Mouse (Mus musculus) gastrocnemius, postnatal 10 days (tissue): ENCODE measurements around the gene Cpa5. TPM values are rescaled to one million over a fixed set of nuclear protein-coding genes. Genes with fewer than 3 reads are reported as not detected.

Source experiments
- total RNA-seq, 2 experiments: library from RNA; stranded (reverse); gene quantifications; 2 replicates each; pipeline ENCODE4 v1.2.3; 2021

The Cpa5 gene
- total RNA-seq, 2 experiments from 2014 or later: 0.78 to 0.93 TPM

Other genes starting within 250 kb of the Cpa5 start
- 10 to 100 TPM; 15.8 to 19.4 TPM for gene Zc3hc1, start 220.0 kb upstream of the Cpa5 start, total RNA-seq
- 10 to 100 TPM; 52.8 to 54.8 TPM for gene Klhdc10, start 209.1 kb upstream of the Cpa5 start, total RNA-seq
- gene Tmem209, start 101.2 kb upstream of the Cpa5 start, total RNA-seq: 10 to 100 TPM; 10.5 to 12.1 TPM
- gene Ssmem1, start 101.2 kb upstream of the Cpa5 start, total RNA-seq: under 1 TPM; 0.21 to 0.56 TPM
- gene Cpa2, start 69.4 kb upstream of the Cpa5 start, total RNA-seq: 1 to 10 TPM; 1.2 to 1.6 TPM
- 1 to 10 TPM in 1 of 2 experiments, under 1 TPM in 1; 0.80 to 1.2 TPM for gene Cpa4, start 42.6 kb upstream of the Cpa5 start, total RNA-seq
- under 1 TPM in 1 of 2 experiments, not detected in 1; 0.19 TPM for gene Cpa1, start 28.2 kb downstream of the Cpa5 start, total RNA-seq
- gene Cep41, start 82.7 kb downstream of the Cpa5 start, total RNA-seq: 1 to 10 TPM; 3.4 to 3.7 TPM
- gene Mest, start 112.5 kb downstream of the Cpa5 start, total RNA-seq: 100 to 1,000 TPM; 211 to 268 TPM